Mouse (Mus musculus): ENCODE results near the gene Mrap. TPM values are rescaled to one million over a fixed set of nuclear protein-coding genes. Genes with fewer than 3 reads are reported as not detected.

Gene Mrap
- polyA plus RNA-seq (2012), result not detected in 2 replicates

DNA sequence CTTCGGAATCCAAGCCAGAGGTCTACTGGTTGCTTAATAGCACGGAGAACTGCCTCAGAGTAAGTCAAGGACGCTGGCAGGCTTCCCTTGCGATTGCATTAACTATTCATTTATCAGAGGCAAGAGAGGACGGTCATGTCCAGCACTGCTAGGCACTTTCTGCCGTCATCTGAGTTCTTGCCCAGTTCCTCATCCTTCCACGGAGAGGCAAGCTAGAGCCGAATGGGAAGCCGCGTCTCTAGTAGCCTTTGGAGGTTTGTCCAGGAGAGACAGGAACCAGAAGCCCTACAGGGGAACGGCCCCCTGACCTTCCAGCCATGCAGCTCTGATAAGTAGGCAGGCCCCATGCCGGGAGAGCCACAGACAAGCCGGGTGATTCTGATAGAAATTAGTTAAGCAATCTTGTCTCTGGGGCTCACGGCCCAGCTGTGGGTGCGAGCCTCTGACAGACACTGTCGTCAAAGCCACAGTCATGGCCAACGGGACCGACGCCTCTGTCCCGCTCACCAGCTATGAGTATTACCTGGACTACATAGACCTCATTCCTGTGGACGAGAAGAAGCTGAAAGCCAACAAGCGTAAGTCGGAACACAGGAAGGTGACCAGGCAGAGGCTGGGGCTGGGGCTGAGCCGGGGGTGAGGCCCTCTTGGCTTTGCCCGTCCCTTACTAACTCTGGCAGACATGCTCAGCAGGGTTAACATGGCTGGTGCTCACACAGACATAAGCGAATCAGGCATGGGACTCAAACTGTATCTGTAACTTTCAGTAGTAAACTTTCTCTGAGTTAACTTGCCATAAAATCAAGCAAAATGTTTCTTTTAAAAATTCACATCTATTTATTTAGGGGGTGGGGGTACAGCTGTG is at the start of gene Mrap:
Mrap (plus strand) TSS at position 116 of the 865 bp plus-strand sequence.

DNA sequence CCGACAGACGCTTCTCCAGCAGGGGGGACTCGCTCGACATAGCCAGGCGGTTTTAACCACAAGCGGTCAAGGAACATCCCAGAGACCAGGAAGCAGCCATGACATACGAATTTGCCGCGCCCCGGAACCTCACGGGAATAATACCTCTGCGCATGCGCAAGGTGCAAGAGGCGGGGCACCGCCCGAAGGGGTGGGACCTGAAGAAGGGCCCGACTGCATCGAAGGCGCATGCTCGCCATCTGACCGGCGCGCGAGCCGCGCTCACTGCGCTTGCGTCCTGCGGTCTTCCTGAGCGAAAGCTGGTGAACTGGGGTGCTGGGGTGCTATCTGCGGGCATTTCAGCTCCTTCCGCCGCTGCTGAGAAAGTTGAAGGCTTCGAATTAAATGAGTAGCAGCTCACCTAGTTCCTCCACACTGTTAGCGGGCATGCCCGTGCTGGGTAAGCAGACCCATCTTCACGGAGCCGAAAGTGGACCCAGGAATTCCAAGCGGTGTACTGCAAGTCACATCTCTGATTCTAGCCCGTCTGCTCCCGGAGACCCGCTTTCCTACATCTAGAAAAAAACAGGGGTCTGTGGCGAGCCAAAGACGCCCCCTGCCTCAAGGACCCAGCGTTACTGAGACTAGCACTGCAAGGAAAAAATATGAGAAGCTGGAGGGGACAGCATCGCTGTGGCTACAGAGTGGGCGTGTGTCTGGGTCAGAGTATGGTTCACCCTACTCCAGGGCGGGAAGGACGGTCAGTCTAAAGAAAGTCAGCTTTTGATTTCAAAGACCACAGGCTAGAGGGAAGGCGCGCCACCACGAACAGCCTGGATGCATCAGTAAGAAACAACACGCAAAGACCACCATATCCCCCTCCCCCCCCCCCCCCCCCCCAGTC is 10.5 kb upstream of the Mrap start, which contains the start of gene Mis18a:
Mis18a (minus strand) TSS at position 172 of the 883 bp plus-strand sequence.

Other genes starting within 250 kb of the Mrap start
- gene Mis18a, start 10.8 kb upstream of the Mrap start, polyA plus RNA-seq (2012), result 14.2 and 17.1 TPM in 2 replicates
- 5.3 and 7.7 TPM in 2 replicates for gene Urb1, start 72.2 kb downstream of the Mrap start, polyA plus RNA-seq (2012)
- gene Eva1c, start 88.5 kb downstream of the Mrap start, polyA plus RNA-seq (2012), result 0.03 TPM in 1 of 2 replicates, not detected in the other
- 47.0 and 55.7 TPM in 2 replicates for gene Cfap298, start 196.9 kb downstream of the Mrap start, polyA plus RNA-seq (2012)

All from megakaryocyte-erythroid progenitor cell, adult 5 weeks (primary cell).